Mouse (Mus musculus): ENCODE results near the gene Ajuba.

GRCm38 (mm10) chr14:54603686-54604085, 26.3 kb upstream of the Ajuba start:
- no peak for TF ChIP-seq CTCF (IDR thresholded peaks at IDR 0.05; ENCODE audit: low read depth)
- TF ChIP-seq EP300 (optimal IDR thresholded peaks at IDR 0.05): no peak

Measured in stomach, postnatal 0 days (tissue).